Mouse (Mus musculus) neutrophil, adult 65 days (primary cell): ENCODE results near the gene Fbxw24. TPM values are rescaled to one million over a fixed set of nuclear protein-coding genes. Genes with fewer than 3 reads are reported as not detected.

Experiments
- total RNA-seq: library from RNA; stranded (reverse); gene quantifications from 2 replicates; pipeline ENCODE4 v1.2.4, GENCODE M21; 2023

Gene Fbxw24
- total RNA-seq, result not detected in 2 replicates

DNA sequence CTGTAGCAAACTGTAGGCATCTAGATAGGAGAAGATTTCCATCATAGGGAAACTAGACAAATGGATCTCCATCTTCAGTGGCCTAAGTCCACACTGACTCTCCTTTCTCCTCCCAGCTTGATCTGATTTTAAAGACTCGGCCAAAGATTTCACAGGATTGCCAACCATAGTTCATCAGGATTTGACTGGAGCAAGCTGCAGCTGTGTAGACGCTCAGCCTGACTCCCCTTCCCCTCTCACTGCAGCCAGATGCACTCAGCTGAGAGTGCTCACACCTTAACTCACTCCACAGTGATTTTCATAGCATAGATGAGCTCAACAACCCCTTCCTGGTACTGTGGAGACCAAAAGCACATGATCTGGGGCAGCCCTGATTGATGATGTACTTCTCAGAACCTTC lies at the start of gene Fbxw24:
TSS of gene Fbxw24 (minus strand) at position 101 of the 400 bp plus-strand sequence.

DNA sequence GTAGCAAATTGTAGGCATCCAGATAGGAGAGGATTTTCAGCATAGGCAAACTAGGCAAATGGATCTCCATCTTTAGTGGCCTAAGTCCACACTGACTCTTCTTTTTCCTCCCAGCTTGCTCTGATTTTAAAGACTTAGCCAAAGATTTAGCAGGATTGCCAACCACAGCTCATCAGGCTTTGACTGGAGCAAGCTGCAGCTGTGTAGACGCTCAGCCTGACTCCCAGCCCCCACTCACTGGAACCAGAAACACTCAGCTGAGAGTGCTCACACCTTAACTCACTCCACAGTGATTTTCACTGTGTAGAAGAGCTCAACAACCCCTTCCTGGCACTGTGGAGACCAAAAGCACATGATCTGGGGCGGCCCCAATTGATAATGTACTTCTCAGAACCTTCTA lies 38.7 kb upstream of the Fbxw24 start, which contains the start of gene Fbxw25:
TSS of gene Fbxw25 (minus strand) at position 101 of the 400 bp plus-strand sequence.

DNA sequence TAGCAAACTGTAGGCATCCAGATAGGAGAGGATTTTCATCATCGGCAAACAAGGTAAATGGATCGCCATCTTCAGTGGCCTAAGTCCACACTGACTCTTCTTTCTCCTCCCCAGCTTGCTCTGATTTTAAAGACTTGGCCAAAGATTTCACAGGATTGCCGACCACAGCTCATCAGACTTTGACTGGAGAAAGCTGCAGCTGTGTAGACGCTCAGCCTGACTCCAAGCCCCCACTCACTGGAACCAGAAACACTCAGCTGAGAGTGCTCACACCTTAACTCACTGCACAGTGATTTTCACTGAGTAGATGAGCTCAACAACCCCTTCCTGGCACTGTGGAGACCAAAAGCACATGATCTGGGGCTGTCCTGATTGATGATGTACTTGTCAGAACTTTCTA lies 57.7 kb downstream of the Fbxw24 start, which contains the start of gene Fbxw15:
TSS of gene Fbxw15 (minus strand) at position 101 of the 400 bp plus-strand sequence.

Other genes starting within 250 kb of the Fbxw24 start
- not detected in 2 replicates for gene Fbxw22, start 221.8 kb downstream of the Fbxw24 start, total RNA-seq
- not detected in 2 replicates for gene Fbxw16, start 176.9 kb downstream of the Fbxw24 start, total RNA-seq
- not detected in 2 replicates for gene Fbxw19, start 130.2 kb downstream of the Fbxw24 start, total RNA-seq
- not detected in 2 replicates for gene Fbxw15, start 57.8 kb downstream of the Fbxw24 start, total RNA-seq
- gene Fbxw25, start 38.6 kb upstream of the Fbxw24 start, total RNA-seq, result not detected in 2 replicates
- gene Fbxw18, start 76.6 kb upstream of the Fbxw24 start, total RNA-seq, result not detected in 2 replicates
- not detected in 2 replicates for gene Fbxw26, start 120.0 kb upstream of the Fbxw24 start, total RNA-seq
- not detected in 2 replicates for gene Fbxw27, start 164.6 kb upstream of the Fbxw24 start, total RNA-seq
- gene Spink8, start 186.2 kb upstream of the Fbxw24 start, total RNA-seq, result not detected in 2 replicates
- 9.1 and 14.2 TPM in 2 replicates for gene Nme6, start 206.7 kb upstream of the Fbxw24 start, total RNA-seq
- gene Camp, start 223.6 kb upstream of the Fbxw24 start, total RNA-seq, result 6,382 and 6,996 TPM in 2 replicates
- gene Cdc25a, start 249.5 kb upstream of the Fbxw24 start, total RNA-seq, result 31.3 and 35.4 TPM in 2 replicates